In the genomic region with DNA sequence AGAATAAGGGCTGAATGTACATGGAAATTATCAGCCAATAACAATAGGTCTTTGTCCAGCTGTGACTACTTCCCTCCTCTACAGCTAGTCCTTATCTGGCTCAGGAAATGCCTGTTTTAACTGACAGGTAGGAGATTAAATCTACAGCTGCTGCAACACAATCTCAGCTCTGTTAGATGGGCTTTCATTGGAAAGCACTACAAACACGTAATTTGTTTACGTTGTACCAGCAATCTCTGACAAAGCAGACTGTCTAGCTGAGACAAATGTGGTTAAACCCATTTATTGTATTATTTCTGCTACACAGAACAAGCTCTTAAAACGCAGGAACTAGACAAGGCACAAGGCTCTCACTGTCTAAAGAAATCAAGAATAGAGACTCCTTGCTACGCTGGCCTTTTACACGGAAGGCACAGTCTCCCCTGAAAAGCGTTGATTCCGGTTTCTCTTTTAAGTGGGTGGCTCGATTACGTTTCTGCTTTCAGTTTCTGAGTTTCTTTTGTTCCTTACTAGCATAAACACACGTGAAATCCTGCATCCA, we compare ENCODE assay signal across 8 mouse cellular contexts.
A peak's percentile ranks its signal among the peaks of the same experiment; 100 is the strongest.
DNase-seq lines count a peak whose midpoint lies in the region; ATAC-seq and TF ChIP-seq lines count a peak whose summit lies in the region.

No protein-coding gene starts in this region.

- no peak for TF ChIP-seq POLR2A in CH12.LX (IDR thresholded peaks at IDR 0.05; ENCODE audit: low read depth, low read length)
- TF ChIP-seq POLR2A in cortical plate, adult 2 months (IDR thresholded peaks at IDR 0.05; ENCODE audit: extremely low read depth, insufficient read depth, low read length): no peak

- TF ChIP-seq EP300 in CH12.LX (IDR thresholded peaks at IDR 0.05; ENCODE audit: low read length): no peak
- TF ChIP-seq EP300 in heart, postnatal 0 days (IDR thresholded peaks at IDR 0.05; ENCODE audit: low read depth): peak; percentile 28; the same call in 1 of the 2 replicates

- no peaks in the 10 kb centered on the region for H3K27me3 ChIP-seq in CH12.LX (replicated peaks)
- H3K27me3 ChIP-seq in heart, postnatal 0 days (ENCODE audit: control insufficient read depth, insufficient read depth, low read length): no peaks in the 10 kb centered on the region
- no peaks in the 10 kb centered on the region for H3K27me3 ChIP-seq in lung, embryonic 14.5 days (ENCODE audit: insufficient read depth, low read length)

- TF ChIP-seq RAD21 in CH12.LX (IDR thresholded peaks at IDR 0.05; ENCODE audit: low read depth, low read length): no peak

- no peak overlapping the region for H3K27ac ChIP-seq in CH12.LX (ENCODE audit: insufficient read depth, low read depth)
- H3K27ac ChIP-seq in cortical plate, adult 2 months (ENCODE audit: insufficient read depth, low read length): no peak overlapping the region
- peak overlapping the region; percentile 84 for H3K27ac ChIP-seq in heart, postnatal 0 days (ENCODE audit: low read depth)
- H3K27ac ChIP-seq in lung, embryonic 14.5 days (ENCODE audit: low read depth): peak overlapping the region; percentile 81; the same call in 1 of the 2 replicates

- peaks cover 5 to 16% of the 10 kb centered on the region in 2 experiments; a peak in 3 of 4 replicates for H3K4me1 ChIP-seq in CH12.LX (ENCODE audit: control insufficient read depth in 1 of 2, insufficient read depth in 2 of 2)
- H3K4me1 ChIP-seq in cortical plate, adult 2 months (ENCODE audit: control insufficient read depth, insufficient read depth, low read length): no peaks in the 10 kb centered on the region
- peaks cover 5% of the 10 kb centered on the region; the same call in 1 of the 2 replicates for H3K4me1 ChIP-seq in heart, postnatal 0 days (ENCODE audit: control insufficient read depth, insufficient read depth)
- 0 out of 2 replicates have a peak, but pooled peaks cover 6% of the 10 kb centered on the region for H3K4me1 ChIP-seq in lung, embryonic 14.5 days (ENCODE audit: insufficient read depth)

- H3K4me2 ChIP-seq in CH12.LX (ENCODE audit: insufficient read depth, low read depth, poor library complexity, severe bottlenecking): peak overlapping the region; percentile 60; the same call in 1 of the 2 replicates
- peak overlapping the region; percentile 51 for H3K4me2 ChIP-seq in heart, postnatal 0 days (ENCODE audit: low read depth, low read length)
- H3K4me2 ChIP-seq in lung, embryonic 14.5 days: peak overlapping the region; percentile 48

- in situ Hi-C loops in CH12.LX (cut with MboI; ENCODE audit: low pct_ligation_motif_present, low pct_unique_long_range_greater_than_20kb, low sequenced_read_pairs): no loop called here

- peak; percentile 66 for ATAC-seq in heart, postnatal 0 days (ENCODE audit: insufficient read depth, low read depth)
- ATAC-seq in lung, embryonic 14.5 days (ENCODE audit: insufficient read depth): peak; percentile 81
- ATAC-seq in neutrophil, adult 5-6 weeks (ENCODE audit: extremely low read depth, insufficient number of reproducible peaks, low FRiP score, poor library complexity, severe bottlenecking): peak; percentile 67

- H3K79me2 ChIP-seq in CH12.LX (replicated peaks; ENCODE audit: control insufficient read depth, extremely low read depth, insufficient read depth, poor library complexity, severe bottlenecking): no peaks in the 10 kb centered on the region

- no peaks in the 10 kb centered on the region for H3K36me3 ChIP-seq in CH12.LX (replicated peaks in 1 of 2; ENCODE audit: control insufficient read depth in 1 of 2, insufficient read depth in 1 of 2, low read length in 1 of 2)
- H3K36me3 ChIP-seq in heart, postnatal 0 days (replicated peaks; ENCODE audit: control insufficient read depth, insufficient read depth, low read length): no peaks in the 10 kb centered on the region
- no peaks in the 10 kb centered on the region for H3K36me3 ChIP-seq in lung, embryonic 14.5 days (ENCODE audit: insufficient read depth)

- H3K4me3 ChIP-seq in CH12.LX (replicated peaks in 1 of 3; ENCODE audit: low read depth in 2 of 3, low read length in 2 of 3, poor library complexity in 1 of 3): peak overlapping the region; percentile 43 to 57 (median 52)
- peak overlapping the region; percentile 18; the same call in 1 of the 2 replicates for H3K4me3 ChIP-seq in cortical plate, adult 2 months (ENCODE audit: insufficient read depth, low read length)
- H3K4me3 ChIP-seq in heart, postnatal 0 days (ENCODE audit: low read depth, low read length): peak overlapping the region; percentile 35
- H3K4me3 ChIP-seq in lung, embryonic 14.5 days (ENCODE audit: low read depth, low read length): peak overlapping the region; percentile 13

- dilution Hi-C loops in CH12.LX (cut with MboI; ENCODE audit: extremely low pct_ligation_motif_present, extremely low pct_unique_long_range_greater_than_20kb, low sequenced_read_pairs): no loop called here

- 40% methylated on average over 10 of the region's 10 CpGs for WGBS in heart, postnatal 0 days
- 14% methylated on average over 10 of the region's 10 CpGs for whole genome bisulfite sequencing in lung, embryonic 14.5 days

- peak; percentile 50 for DNase-seq in CH12.LX (ENCODE audit: extremely low read depth)
- DNase-seq in heart, postnatal 0 days (ENCODE audit: low spot score): peak; percentile 42
- DNase-seq in lung, embryonic 14.5 days: peak; percentile 66
- DNase-seq in cerebellum, adult 11 months: no peak
- DNase-seq in urinary bladder, postnatal 4 days (ENCODE audit: low spot score in 2 of 2): no peak
- DNase-seq in gastrocnemius, adult 18-20 months (ENCODE audit: low spot score): no peak

- no peak for TF ChIP-seq CTCF in CH12.LX (conservative IDR thresholded peaks at IDR 0.05 in 1 of 2, IDR thresholded peaks at IDR 0.05 in 1 of 2; ENCODE audit: low read depth in 2 of 2, low read length in 2 of 2)
- TF ChIP-seq CTCF in cortical plate, adult 2 months (IDR thresholded peaks at IDR 0.05; ENCODE audit: extremely low read depth, insufficient read depth, low read length): no peak
- TF ChIP-seq CTCF in heart, postnatal 0 days (IDR thresholded peaks at IDR 0.05; ENCODE audit: low read depth): no peak
- TF ChIP-seq CTCF in lung, embryonic 14.5 days (IDR thresholded peaks at IDR 0.05; ENCODE audit: low read depth): no peak

- H3K9ac ChIP-seq in CH12.LX (ENCODE audit: insufficient read depth, low read depth): peak overlapping the region; percentile 63
- H3K9ac ChIP-seq in heart, postnatal 0 days (replicated peaks; ENCODE audit: low read depth, low read length): peak overlapping the region; percentile 36; the same call in 1 of the 2 replicates
- 0 out of 2 replicates have a peak overlapping the region, but pooled peaks have one; percentile 7 for H3K9ac ChIP-seq in lung, embryonic 14.5 days

- no peaks in the 10 kb centered on the region for H3K9me3 ChIP-seq in CH12.LX (replicated peaks; ENCODE audit: low read length)
- no peaks in the 10 kb centered on the region for H3K9me3 ChIP-seq in heart, postnatal 0 days (replicated peaks; ENCODE audit: control insufficient read depth, low read length)
- H3K9me3 ChIP-seq in lung, embryonic 14.5 days (ENCODE audit: low read depth, low read length): no peaks in the 10 kb centered on the region

TF ChIP-seq in CH12.LX, 34 proteins besides CTCF, POLR2A, EP300 and RAD21 (continues in another document):
- TF ChIP-seq ZKSCAN1 (IDR thresholded peaks at IDR 0.05; ENCODE audit: borderline replicate concordance, low read depth, low read length) (no peak), ETS1 (conservative IDR thresholded peaks at IDR 0.05; ENCODE audit: low read depth, low read length) (peak; percentile 19; the same call in 1 of the 2 replicates), ELF1 (IDR thresholded peaks at IDR 0.05; ENCODE audit: low read depth, low read length) (peak; percentile 63; the same call in 1 of the 2 replicates), CHD1 (IDR thresholded peaks at IDR 0.05; ENCODE audit: low read depth, low read length) (no peak), MAFK (IDR thresholded peaks at IDR 0.05; ENCODE audit: insufficient replicate concordance, low read length) (no peak), MXI1 (IDR thresholded peaks at IDR 0.05; ENCODE audit: low read depth, low read length) (0 out of 2 replicates have a peak, but pooled peaks have one; percentile 46), ZNF384 (IDR thresholded peaks at IDR 0.05; ENCODE audit: low read depth, low read length) (no peak), JUN (IDR thresholded peaks at IDR 0.05; ENCODE audit: insufficient read depth, low read depth, low read length) (no peak), E2F4 (IDR thresholded peaks at IDR 0.05; ENCODE audit: insufficient replicate concordance, low read depth, low read length) (no peak), TBP (conservative IDR thresholded peaks at IDR 0.05; ENCODE audit: low read depth, low read length) (no peak), SMC3 (IDR thresholded peaks at IDR 0.05; ENCODE audit: low read depth, low read length) (no peak), MAX (IDR thresholded peaks at IDR 0.05; ENCODE audit: low read length) (no peak), MAZ (IDR thresholded peaks at IDR 0.05; ENCODE audit: low read depth, low read length) (no peak), IRF4 (IDR thresholded peaks at IDR 0.05; ENCODE audit: low read depth, low read length) (peak; percentile 58), MYC (IDR thresholded peaks at IDR 0.05; ENCODE audit: low read depth, low read length) (0 out of 2 replicates have a peak, but pooled peaks have one; percentile 42), USF1 (IDR thresholded peaks at IDR 0.05; ENCODE audit: low read depth, low read length) (no peak), TCF12 (IDR thresholded peaks at IDR 0.05; ENCODE audit: low read depth, low read length) (no peak), RCOR1 (conservative IDR thresholded peaks at IDR 0.05; ENCODE audit: low read depth, low read length) (no peak), ZC3H11A (IDR thresholded peaks at IDR 0.05; ENCODE audit: low read depth, low read length) (no peak), HCFC1 (IDR thresholded peaks at IDR 0.05; ENCODE audit: low read depth, low read length) (peak; percentile 40), USF2 (conservative IDR thresholded peaks at IDR 0.05; ENCODE audit: low read depth, low read length) (no peak), SIN3A (IDR thresholded peaks at IDR 0.05; ENCODE audit: low read length) (no peak), ZMIZ1 (IDR thresholded peaks at IDR 0.05; ENCODE audit: low read depth, low read length) (no peak), CHD2 (IDR thresholded peaks at IDR 0.05; ENCODE audit: low read length) (no peak), JUND (conservative IDR thresholded peaks at IDR 0.05; ENCODE audit: low read depth, low read length) (no peak), PAX5 (IDR thresholded peaks at IDR 0.05; ENCODE audit: low read length) (no peak), NRF1 (IDR thresholded peaks at IDR 0.05; ENCODE audit: low read depth, low read length) (no peak), KAT2A (IDR thresholded peaks at IDR 0.05; ENCODE audit: insufficient replicate concordance, low read length) (no peak), MEF2A (IDR thresholded peaks at IDR 0.05; ENCODE audit: borderline replicate concordance, low read depth, low read length) (no peak), POLR2AphosphoS2 (IDR thresholded peaks at IDR 0.05; ENCODE audit: low read depth, low read length) (no peak)

Comparison
In these comparisons a context has a peak if more than half of its experiments do, and no peak if none do; other contexts are left out.
1. DNase-seq: peak in CH12.LX (single experiment), heart, postnatal 0 days (single experiment) and lung, embryonic 14.5 days (single experiment); none in cerebellum, adult 11 months (single experiment), urinary bladder, postnatal 4 days (0 of 2) and gastrocnemius, adult 18-20 months (single experiment).
2. H3K27ac ChIP-seq: peak in heart, postnatal 0 days (single experiment) and lung, embryonic 14.5 days (single experiment); none in CH12.LX (single experiment) and cortical plate, adult 2 months (single experiment).
3. H3K9ac ChIP-seq: peak in every context shown above with its lines; median percentile 63 in CH12.LX; 36 in heart, postnatal 0 days; 7 in lung, embryonic 14.5 days.
4. Peak in every context shown above with its lines, with median percentiles within 50 percentile points of each other: H3K4me2 ChIP-seq, H3K4me3 ChIP-seq and ATAC-seq.